Mouse (Mus musculus): Measurements from ENCODE around the gene H3f3b. TPM values are rescaled to one million over a fixed set of nuclear protein-coding genes. Genes with fewer than 3 reads are reported as not detected.

The H3f3b gene
- polyA plus RNA-seq, 1 experiment, result 908 TPM

DNA sequence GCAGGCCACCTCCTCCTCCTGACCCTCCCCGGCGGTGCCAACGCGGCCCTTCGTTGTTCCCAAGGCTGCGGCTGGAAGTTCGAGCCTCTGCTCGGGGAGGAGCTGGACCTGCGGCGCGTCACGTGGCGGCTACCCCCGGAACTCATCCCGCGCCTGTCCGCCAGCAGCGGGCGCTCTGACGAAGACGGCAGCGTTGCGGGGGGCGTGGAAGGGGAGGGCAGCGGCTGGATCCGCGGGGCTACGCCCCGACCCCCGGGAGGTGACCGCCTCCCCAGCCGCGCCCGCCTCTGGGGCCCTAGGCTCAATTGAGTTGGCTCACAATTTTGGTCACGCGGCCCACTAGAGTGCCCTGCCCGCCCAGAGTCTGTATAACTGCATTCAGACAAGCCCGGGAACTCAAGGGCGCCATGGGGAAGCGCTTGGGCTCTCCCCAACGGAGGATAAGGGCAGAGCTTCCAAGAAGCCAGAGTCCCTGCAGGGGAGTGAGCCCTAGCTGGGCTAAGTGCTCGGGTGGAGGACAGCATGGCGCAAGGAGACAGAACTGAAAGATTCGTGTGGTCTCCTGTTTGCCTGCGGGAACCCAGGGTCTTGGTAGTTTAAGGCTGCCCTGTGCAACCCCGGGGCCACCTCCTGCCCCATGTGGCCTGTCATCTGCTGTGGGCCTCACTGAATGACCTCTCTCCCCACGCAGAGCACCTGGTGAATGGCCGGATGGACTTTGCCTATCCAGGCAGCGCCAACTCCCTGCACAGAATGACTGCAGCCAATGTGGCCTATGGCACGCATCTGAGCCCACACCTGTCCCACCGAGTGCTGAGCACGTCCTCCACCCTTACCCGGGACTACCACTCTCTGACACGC, 22.7 kb downstream of the H3f3b start:
- Histone ChIP-seq H3K27me3 (replicated peaks) (no peaks in the 10 kb centered on the region), H3K4me3 (replicated peaks) (peak overlapping the region; percentile 92), H3K36me3 (replicated peaks; ENCODE audit: low read length) (peaks cover 48% of the 10 kb centered on the region), H3K4me1 (peaks cover 93% of the 10 kb centered on the region), H3K9me3 (peaks cover 5% of the 10 kb centered on the region)
- TF ChIP-seq FLI1 (IDR thresholded peaks at IDR 0.05; ENCODE audit: low read length) (no peak), GATA1 (IDR thresholded peaks at IDR 0.05; ENCODE audit: borderline replicate concordance, low read length) (no peak)

DNA sequence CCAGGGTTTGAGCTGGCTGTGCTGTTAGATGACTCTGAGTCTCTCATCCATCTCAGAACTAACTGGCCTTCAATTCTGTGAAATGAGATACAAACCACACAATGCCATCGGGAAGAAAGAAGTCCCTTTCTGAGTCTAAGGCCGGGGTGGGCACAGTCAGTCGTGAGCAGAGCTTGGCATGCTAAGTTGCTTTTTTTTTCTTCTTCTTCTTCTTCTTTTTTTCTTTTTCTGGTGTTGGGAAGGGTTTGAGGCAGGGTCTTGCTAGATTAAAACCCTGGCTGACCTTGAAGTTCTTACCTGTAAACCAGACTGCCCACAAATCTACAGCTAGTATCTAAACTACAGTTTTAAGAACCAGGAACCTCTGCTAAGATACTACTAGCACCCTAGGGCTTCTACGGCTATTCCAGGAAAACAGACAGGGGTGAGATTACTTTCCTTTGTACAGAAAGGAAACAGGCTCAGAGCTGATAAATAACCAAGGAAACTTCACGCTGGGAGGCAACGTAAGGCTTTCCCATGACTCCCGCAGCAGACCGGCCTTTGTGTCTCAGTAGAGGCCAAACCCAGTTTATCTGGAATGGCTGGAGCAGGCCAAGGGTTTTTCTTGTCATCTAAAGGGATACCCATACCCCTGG, 23.5 kb downstream of the H3f3b start:
- Histone ChIP-seq H3K27me3 (replicated peaks) (peaks cover 3% of the 10 kb centered on the region), H3K9me3 (peaks cover 5% of the 10 kb centered on the region), H3K36me3 (replicated peaks; ENCODE audit: low read length) (peaks cover 40% of the 10 kb centered on the region), H3K4me3 (replicated peaks) (peak overlapping the region; percentile 92), H3K4me1 (peaks cover 93% of the 10 kb centered on the region)
- TF ChIP-seq GATA1 (IDR thresholded peaks at IDR 0.05; ENCODE audit: borderline replicate concordance, low read length) (peak; percentile 91; the same call in 2 of the 3 replicates), FLI1 (IDR thresholded peaks at IDR 0.05; ENCODE audit: low read length) (0 out of 2 replicates have a peak, but pooled peaks have one; percentile 24)

GRCm38 (mm10) chr11:116002894-116003293, 24.9 kb downstream of the H3f3b start:
- Histone ChIP-seq H3K4me1 (peaks cover 85% of the 10 kb centered on the region), H3K36me3 (replicated peaks; ENCODE audit: low read length) (peaks cover 26% of the 10 kb centered on the region), H3K27me3 (replicated peaks) (peaks cover 5% of the 10 kb centered on the region), H3K4me3 (replicated peaks) (peak overlapping the region; percentile 24), H3K9me3 (peaks cover 5% of the 10 kb centered on the region)
- TF ChIP-seq GATA1 (IDR thresholded peaks at IDR 0.05; ENCODE audit: borderline replicate concordance, low read length), result no peak
- no peak for TF ChIP-seq FLI1 (IDR thresholded peaks at IDR 0.05; ENCODE audit: low read length)

DNA sequence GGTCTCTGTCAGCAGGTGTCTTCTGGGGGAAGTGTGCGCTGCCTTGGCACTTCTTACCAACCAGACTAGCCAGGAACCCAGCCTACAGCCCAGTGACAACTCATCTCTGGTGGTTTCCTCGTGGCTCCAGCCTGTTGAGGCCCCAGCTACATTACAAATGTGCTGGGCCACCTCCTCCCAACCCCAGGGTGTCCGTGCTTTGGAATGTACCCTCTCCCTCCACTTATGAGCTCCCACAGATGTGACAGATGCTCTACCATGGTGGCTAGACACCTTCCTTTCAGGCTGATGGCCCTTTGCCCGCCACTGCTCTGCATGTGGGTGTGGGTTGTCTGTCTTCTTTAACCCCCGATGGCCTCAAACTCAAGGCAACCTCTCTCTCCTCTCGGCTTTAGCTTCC, 26.0 kb downstream of the H3f3b start:
- peaks cover 12% of the 10 kb centered on the region for H3K27me3 ChIP-seq (replicated peaks)
- peaks cover 14% of the 10 kb centered on the region for H3K36me3 ChIP-seq (replicated peaks; ENCODE audit: low read length)
- H3K9me3 ChIP-seq, result peaks cover 5% of the 10 kb centered on the region
- TF ChIP-seq FLI1 (IDR thresholded peaks at IDR 0.05; ENCODE audit: low read length) (no peak), GATA1 (IDR thresholded peaks at IDR 0.05; ENCODE audit: borderline replicate concordance, low read length) (no peak)
- H3K4me1 ChIP-seq, result peaks cover 73% of the 10 kb centered on the region
- no peak overlapping the region for H3K4me3 ChIP-seq (replicated peaks)

DNA sequence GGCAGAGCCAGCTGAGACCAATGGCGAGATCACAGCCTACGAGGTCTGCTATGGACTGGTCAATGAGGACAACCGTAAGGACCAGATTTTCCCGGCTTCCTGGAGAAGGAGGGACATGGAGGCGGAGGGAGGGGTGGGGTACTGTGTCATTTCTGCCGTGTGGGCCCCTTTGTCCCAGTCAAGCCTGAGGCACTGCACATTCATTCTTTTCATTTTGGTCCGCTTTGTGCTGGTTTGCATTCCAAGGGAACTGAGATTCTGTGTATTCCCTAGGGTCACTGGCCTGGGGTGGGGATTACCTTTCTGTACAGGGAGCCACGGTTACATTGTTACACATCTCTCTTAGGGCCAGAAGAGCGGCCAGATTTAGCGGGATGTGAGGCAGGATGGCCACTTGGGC, 27.2 kb downstream of the H3f3b start:
- TF ChIP-seq FLI1 (IDR thresholded peaks at IDR 0.05; ENCODE audit: low read length) (no peak), GATA1 (IDR thresholded peaks at IDR 0.05; ENCODE audit: borderline replicate concordance, low read length) (no peak)
- Histone ChIP-seq H3K9me3 (peaks cover 5% of the 10 kb centered on the region), H3K4me1 (peaks cover 62% of the 10 kb centered on the region), H3K36me3 (replicated peaks; ENCODE audit: low read length) (peaks cover 3% of the 10 kb centered on the region), H3K27me3 (replicated peaks) (peaks cover 13% of the 10 kb centered on the region), H3K4me3 (replicated peaks) (peak overlapping the region; percentile 53)

DNA sequence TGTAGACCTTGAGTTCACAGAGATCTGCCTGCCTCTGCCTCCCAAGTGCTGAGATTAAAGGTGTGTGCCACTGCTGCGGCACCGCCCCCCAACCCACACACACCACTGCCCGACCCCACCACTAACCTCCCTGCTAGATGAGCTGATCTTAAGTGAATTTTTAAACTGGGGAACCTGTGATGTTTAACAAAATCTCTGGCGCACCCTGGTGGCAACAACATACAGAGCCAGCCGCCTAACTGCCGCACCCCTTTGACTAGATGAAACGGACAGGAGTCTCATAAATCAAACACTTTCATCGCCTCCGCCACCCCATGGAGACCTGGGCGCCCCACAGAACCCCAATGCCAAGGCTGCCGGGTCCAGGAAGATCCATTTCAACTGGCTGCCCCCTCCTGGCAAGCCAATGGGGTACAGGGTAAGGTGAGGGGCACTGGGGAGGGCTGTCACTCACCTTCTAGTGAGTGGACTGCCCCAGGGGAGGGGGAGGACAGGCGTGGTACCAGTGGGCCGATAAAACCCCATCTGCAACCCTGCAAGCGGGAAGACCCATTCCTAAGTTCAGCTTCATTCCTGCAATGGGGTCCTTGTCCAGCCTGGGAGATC, 28.1 kb downstream of the H3f3b start:
- Histone ChIP-seq H3K9me3 (peaks cover 5% of the 10 kb centered on the region), H3K27me3 (replicated peaks) (peaks cover 14% of the 10 kb centered on the region), H3K4me3 (replicated peaks) (peak overlapping the region; percentile 59), H3K4me1 (peaks cover 52% of the 10 kb centered on the region), H3K36me3 (replicated peaks; ENCODE audit: low read length) (peaks cover 3% of the 10 kb centered on the region)
- TF ChIP-seq FLI1 (IDR thresholded peaks at IDR 0.05; ENCODE audit: low read length) (no peak), GATA1 (IDR thresholded peaks at IDR 0.05; ENCODE audit: borderline replicate concordance, low read length) (no peak)

DNA sequence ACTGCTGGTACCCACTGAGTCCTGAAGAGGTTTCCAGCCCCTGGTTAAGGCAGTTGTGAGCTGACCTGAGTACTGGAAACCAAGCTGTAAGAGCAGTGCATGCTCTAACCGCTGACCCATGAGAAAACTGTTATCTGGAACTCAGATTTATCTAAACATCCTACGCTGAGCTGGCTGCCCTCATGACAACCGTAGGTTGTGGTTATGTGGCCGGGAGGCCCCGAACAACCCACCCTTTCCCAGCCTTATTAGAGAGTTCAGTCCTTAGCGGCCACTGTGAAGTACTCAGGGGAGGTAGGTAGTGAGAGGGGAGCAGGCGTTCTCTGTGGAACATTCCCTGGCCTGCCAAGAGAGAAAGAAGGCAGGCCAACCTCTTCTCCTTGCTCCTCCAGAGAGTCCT, 28.7 kb downstream of the H3f3b start:
- no peak for TF ChIP-seq FLI1 (IDR thresholded peaks at IDR 0.05; ENCODE audit: low read length)
- no peak for TF ChIP-seq GATA1 (IDR thresholded peaks at IDR 0.05; ENCODE audit: borderline replicate concordance, low read length)
- peak overlapping the region; percentile 7 for H3K4me3 ChIP-seq (replicated peaks)
- H3K4me1 ChIP-seq, result peaks cover 46% of the 10 kb centered on the region
- peaks cover 5% of the 10 kb centered on the region for H3K9me3 ChIP-seq
- H3K36me3 ChIP-seq (replicated peaks; ENCODE audit: low read length), result peaks cover 3% of the 10 kb centered on the region
- H3K27me3 ChIP-seq (replicated peaks), result peaks cover 20% of the 10 kb centered on the region

- Histone ChIP-seq H3K4me3 (replicated peaks) (no peak overlapping the region), H3K9me3 (no peaks in the 10 kb centered on the region), H3K27me3 (replicated peaks) (peaks cover 33% of the 10 kb centered on the region), H3K4me1 (peaks cover 40% of the 10 kb centered on the region), H3K36me3 (replicated peaks; ENCODE audit: low read length) (no peaks in the 10 kb centered on the region)
- TF ChIP-seq FLI1 (IDR thresholded peaks at IDR 0.05; ENCODE audit: low read length) (no peak), GATA1 (IDR thresholded peaks at IDR 0.05; ENCODE audit: borderline replicate concordance, low read length) (no peak)
Observed at GRCm38 (mm10) chr11:115997662-115998061, 30.1 kb downstream of the H3f3b start.

DNA sequence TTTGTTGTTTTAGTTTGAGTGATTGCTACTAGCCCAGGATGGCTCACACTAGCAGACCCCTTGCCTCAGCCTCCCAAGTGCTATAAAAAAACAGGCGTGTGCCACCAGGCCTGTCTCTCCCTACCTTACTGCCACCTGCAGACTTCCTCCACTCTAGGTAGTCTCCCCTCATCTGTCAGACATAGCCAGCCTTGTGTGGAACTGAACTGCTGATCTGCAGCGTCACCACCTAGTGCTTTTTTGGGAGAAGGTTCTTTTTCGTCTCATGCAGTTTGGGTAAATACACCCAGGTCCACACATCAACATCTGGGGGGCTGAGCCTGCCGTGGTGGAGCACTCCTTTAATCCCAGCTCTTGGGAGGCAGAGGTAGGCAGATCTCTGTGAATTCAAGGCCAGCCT, 30.7 kb downstream of the H3f3b start:
- Histone ChIP-seq H3K27me3 (replicated peaks) (peaks cover 37% of the 10 kb centered on the region), H3K36me3 (replicated peaks; ENCODE audit: low read length) (no peaks in the 10 kb centered on the region), H3K4me3 (replicated peaks) (no peak overlapping the region), H3K9me3 (no peaks in the 10 kb centered on the region), H3K4me1 (peaks cover 34% of the 10 kb centered on the region)
- TF ChIP-seq FLI1 (IDR thresholded peaks at IDR 0.05; ENCODE audit: low read length) (no peak), GATA1 (IDR thresholded peaks at IDR 0.05; ENCODE audit: borderline replicate concordance, low read length) (no peak)
